Mouse (Mus musculus) heart, postnatal 10 days (tissue): ENCODE data around the gene Frmpd1. TPM values are rescaled to one million over a fixed set of nuclear protein-coding genes. Genes with fewer than 3 reads are reported as not detected.
A peak's percentile ranks its signal among the peaks of the same experiment; 100 is the strongest.

Experiments
- DNase-seq, 2 experiments: peaks; one replicate each; pipeline ENCODE4 v3.0.0; 2021
- intact Hi-C: fragments of 180-260 bp; cut with DNase I; formaldehyde crosslinking; loops from one replicate; pipeline ENCODE4 v1.15.1; 2025
- total RNA-seq, 2 experiments: library from RNA; stranded (reverse); gene quantifications; 2 replicates each; pipeline ENCODE4 v1.2.3; 2021

The Frmpd1 gene
- under 1 TPM; 0.42 to 0.69 TPM for total RNA-seq

DNA sequence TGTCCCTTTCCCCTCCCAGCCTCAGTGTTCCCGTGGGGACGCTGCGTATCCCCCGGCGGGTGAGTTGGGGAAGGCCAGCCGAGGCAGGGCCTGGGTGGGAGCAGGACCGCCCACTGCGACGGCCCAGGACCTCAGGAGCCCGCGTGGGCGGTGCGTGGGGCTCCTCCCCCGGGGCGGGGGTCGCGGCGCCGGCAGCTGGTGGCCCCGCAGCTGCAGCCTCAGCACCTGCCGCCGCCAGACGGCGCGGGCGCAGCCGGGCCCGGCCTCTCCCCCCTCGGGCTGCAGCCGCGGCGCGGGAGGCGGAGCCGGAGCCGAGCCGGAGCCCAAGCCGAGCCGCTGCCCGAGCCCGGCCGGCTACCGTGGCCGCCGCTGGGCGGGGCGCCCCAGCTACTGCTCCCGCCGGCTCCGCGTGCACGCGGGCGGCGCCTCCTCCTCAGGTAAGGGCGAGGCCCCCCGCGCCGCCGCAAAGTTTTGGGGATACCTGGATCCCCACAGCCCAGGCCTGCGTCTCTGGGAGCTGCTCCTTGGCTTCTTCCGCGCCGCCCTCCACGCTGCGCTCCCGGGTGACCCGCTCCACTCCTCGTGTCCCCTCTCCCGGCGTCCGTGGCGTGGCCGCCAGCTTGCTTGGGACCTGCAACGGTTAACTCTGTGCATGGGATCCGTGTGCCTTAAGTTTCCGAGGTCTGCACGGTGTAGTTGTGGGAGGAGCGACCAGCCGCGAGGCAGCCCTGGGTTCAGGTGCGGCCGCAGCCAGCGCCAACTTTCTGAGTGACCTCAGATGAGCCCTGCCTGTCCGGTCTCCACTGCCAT, at the start of gene Frmpd1:
TSS of gene Frmpd1 (plus strand) at position 355 of the 810 bp plus-strand sequence.
- intact Hi-C loops: no loop called here
- peak; percentile 56 to 59 for DNase-seq

DNA sequence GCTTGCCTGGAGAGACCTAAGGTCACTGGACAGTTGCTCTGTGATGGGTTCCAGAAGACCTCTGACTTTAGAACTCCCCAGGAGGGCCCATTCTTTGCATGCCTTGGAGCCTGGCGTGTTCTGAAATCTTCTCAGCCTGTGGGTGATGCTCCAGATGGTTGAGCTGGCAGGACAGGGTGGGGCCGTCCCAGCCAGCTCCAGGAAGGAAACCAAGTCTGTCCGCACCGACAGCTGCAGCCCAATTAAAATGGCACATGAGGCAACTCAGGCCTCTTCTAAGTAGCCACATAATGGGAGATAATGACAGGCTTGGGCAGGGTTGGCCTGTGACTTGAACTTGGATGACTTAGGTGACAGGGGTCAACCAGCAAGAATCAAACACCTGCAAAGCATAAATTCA, 47.0 kb upstream of the Frmpd1 start:
- intact Hi-C loops: no loop called here
- DNase-seq: no peak

DNA sequence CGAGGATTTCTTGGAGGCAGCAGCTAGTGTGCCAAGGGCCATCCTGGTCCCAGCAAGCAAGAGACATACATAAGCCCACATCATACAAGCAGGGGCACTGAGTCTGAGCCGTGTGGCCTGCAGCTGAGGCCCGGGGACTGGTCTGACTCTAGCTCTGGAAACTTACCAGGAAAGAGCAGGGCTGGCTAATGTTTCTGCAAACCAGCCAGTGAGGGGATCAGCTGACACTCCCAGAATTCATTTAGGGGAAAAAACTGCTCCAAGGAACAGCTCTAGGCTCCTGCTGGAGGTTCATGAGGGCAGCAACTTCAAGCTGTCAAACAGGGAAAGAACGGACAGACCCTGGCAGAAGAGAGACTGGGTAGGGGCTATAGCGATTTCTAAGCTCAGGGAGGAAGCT, 42.8 kb upstream of the Frmpd1 start:
- intact Hi-C loops: no loop called here
- DNase-seq: peak in 1 of 2 experiments; percentile 18

DNA sequence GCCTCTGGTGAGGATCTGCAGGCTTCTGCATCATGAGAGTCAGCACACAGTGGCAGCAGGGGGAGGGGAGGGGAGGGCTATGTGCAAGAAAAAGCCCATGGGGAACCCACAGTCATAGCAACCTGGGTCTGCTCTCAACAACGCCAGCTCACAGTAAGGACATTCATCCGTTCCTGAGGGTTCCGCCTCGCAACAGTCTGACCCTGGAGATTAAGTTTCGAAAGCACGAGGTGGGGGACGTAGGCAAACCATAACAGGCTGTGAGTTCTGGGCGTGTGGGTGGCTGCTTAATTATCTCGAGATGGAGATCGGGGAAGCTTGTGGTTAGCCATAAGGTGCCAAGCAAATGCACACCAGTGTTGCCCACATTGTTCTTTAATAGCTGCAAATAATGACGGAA, 42.3 kb upstream of the Frmpd1 start:
- no peak for DNase-seq
- intact Hi-C loops: no loop called here

DNA sequence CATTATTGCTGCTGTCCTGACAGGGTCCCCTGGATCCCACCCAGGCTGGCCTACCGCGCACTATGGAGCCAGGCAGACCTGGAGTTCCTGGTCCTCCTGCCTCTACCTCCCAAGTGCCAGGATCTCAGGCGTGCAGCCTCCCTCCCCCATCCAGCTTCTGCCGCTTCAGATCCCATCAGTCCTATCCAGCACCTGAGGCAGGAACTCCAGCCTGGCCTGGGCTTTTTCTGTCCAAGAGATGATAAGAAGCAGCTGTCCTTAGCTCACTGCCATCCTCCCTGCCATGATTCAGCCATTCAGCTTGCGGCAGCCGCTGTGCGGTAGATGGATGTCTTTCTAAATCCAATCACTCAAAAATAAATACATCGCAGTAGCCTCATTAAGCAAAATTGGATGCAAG, 41.7 kb upstream of the Frmpd1 start:
- intact Hi-C loops: no loop called here
- no peak for DNase-seq

DNA sequence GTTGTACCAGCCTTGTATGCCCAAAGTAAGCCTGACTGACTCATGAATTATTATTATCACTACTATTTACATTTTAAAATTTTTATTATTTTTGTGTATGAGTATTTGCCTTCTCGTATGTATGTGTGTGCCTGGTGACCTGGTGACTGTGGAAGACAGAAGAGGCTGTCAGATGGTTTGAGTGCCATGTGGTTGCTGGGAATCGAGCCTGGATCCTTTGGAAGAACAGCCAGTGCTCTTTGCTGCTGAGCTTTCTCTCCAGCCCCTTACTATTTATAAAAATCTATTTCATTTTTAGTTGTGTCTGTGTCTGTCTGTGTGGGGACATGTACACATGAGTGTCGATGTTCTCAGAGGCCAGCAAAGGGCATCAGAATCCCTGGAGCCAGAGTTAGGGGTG, 28.2 kb upstream of the Frmpd1 start:
- intact Hi-C loops: no loop called here
- DNase-seq: no peak

DNA sequence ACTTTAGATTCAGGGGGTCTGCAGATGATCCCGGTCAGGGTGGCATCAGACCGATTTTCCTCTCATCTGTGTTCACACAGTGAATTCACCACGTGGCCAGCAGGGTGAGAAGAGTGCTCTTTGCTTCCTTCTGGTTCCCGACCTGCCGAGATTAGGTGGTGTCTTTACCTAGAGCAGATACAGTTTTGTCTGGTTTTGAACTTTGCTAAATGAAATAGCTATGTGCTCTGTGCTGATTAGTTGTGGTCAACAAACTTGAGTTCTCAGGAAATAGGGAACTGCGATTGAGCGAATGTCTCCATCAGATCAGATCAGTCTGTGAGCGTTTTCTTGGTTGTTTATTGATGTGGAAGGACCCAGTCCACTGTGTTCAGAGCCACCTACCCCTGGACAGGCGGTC, 26.1 kb upstream of the Frmpd1 start:
- intact Hi-C loops: no loop called here
- DNase-seq: no peak

DNA sequence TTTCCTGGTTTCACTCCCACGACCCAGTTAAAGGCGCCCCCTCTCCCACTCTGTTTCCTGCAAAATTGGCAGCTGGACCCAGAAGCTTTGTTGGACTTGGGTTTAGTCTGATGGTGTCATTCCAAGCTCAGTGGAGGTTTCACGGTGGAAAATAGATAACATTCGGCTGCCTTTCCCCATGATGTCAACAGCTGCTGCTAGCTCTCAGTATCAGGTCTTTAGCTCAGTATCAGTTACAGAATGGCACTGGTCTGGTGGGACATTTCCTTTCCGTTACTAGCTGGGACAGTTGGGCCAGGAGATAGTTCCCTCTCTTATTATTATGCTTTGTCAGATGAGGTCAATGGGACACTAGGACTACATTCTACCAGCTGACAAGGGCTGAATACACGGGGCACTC, 23.9 kb upstream of the Frmpd1 start:
- intact Hi-C loops: loop anchor here (5.0 kb wide), 1 partner anchor 143 kb away; the partner anchor contains the start of gene Polr1e
- peak; percentile 11 to 13 for DNase-seq

DNA sequence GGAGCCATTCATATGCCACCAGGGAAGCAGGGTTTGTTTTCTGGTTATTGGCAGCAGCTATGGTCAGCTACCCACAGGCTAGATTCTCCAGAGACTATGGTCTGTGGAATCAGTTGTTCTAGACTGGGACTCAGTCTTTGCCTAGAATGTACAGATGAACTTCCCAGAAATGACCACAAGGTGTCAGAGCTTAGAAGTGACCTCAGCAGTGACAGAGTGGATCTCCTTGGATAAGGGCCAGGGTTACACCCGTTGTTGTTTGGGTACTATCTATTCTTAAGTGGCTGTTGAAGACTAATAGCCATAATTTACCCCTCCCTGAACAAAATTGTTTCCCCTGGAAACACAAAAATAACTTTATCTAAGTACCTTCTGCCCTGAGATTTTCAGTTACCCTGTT, 21.0 kb upstream of the Frmpd1 start:
- DNase-seq: peak; percentile 26 to 42
- intact Hi-C loops: loop anchor here (1.0 to 5.0 kb wide), 2 partner anchors 117 to 146 kb away; partner anchors contain the start of gene Polr1e

DNA sequence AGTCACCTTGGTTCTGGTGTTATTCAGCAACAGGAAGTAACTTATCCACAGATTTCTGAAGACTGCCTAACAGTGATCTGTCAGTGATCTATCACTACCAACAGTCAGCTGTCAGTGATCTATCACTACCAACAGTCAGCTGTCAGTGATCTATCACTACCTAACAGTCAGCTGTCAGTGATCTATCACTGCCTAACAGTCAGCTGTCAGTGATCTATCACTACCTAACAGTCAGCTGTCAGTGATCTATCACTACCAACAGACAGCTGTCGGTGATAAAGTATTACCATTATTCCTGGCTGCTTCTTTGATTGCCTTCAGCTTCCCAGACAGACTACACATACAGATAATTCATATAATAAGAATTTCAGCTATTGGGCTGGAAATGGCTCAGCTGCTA, 19.2 kb upstream of the Frmpd1 start:
- intact Hi-C loops: no loop called here
- no peak for DNase-seq

DNA sequence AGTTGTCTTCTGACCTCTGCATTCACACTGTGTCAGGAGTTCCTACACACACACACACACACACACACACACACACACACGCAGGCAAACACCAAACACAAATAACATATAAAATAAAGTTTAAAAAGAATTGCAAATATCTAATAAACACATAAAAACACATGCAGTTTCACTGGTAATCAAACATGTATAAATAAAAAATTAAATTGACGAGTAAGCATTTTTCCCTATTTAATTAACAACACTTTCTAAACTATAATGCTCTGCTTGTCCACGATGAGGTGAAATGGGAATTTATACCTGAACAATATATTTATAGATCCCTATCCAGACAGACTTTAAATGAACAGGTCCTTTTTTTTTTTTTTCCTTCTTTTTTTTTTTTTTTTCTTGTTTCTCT, 18.7 kb upstream of the Frmpd1 start:
- intact Hi-C loops: no loop called here
- no peak for DNase-seq

DNA sequence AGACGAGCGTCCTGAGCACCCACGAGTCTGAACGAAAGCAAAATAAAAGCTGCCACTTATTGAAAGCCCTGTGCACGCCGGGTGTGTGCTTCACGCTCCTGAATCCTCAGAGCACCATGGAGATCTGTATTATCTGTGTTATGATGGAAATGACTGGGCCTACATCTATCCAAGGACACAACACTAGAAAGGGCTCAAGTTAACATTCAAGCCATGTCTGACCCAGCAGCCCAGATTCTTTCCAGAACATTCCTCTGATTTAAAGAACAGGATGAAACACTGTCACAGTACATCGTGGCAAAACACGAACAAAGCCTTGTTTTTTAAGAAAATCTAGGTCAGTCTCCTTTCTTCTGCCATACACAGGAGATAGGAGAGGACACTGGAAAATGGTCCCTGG, 13.3 kb upstream of the Frmpd1 start:
- intact Hi-C loops: no loop called here
- no peak for DNase-seq

DNA sequence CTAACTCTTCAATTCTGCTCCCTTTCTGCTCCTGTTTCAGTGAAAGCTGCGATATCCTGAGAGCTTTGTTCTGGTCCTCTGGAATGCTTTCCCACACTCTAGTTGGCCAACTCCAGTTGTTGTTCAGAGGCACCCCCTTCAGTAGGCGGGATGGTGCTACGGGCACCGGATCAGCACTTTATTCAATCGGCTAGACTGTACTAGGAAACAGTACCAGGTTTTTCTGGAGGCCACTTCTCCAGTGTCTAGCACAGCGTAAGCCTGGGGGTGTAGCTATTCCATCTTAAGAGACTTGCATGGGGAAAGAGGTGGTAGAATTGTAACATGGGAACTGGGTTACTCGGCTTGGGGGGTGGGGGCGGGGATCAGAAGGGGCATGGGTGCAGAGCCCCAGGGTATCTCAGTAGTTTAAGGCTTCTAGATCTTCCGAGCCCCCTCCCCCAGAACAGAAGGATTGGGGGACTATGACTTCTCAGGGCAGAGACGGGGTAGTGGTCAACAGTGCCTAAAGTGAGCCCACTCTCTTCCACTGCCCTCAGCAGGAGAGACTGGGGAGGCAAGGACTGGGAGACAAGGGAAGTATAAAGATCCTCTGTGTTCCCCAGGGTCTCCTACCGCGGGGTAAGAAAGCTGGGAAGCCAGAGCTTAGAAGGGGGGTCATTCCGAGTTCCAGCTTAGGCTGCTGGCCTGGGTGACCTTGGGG, 706 bp upstream of the Frmpd1 start:
- peak in 1 of 2 experiments; percentile 3 for DNase-seq
- intact Hi-C loops: no loop called here

DNA sequence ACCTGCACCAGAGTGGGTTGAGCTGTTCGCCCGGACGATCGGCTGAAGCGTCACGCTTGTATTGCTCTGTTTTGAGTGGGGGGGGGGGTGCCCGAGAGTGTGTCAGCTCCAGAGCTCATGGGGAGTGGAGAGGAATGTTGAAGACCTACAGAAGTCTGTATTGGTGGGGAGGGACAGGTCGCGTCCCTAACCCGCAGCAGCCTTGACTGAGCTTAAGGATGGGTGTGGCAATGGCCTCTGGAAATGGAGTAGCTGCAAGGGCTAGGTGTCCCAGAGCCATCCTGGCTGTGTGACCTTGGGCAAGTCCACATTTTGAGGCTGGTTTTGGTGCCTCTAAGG, 625 bp downstream of the Frmpd1 start:
- DNase-seq: no peak
- intact Hi-C loops: no loop called here

DNA sequence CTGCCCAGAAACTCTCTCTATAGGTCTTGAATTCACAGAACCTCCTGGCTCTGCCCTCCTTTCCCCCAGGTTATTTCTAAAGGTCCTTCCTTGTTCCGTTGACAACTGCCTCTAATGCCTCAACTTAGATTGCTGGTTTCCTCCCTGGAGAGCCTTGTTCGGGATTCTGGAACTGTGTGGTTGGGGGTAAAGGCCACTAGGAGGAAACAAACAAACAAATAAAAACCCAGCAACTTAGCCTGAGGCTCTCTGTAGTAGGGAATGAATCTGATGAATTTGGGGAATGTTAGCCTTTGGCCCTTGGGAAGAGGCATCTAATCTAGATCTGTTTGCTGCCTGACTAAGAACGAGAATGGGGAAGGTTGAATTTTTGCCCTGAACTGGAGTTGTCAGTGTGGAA, 13.6 kb downstream of the Frmpd1 start:
- intact Hi-C loops: no loop called here
- DNase-seq: no peak

DNA sequence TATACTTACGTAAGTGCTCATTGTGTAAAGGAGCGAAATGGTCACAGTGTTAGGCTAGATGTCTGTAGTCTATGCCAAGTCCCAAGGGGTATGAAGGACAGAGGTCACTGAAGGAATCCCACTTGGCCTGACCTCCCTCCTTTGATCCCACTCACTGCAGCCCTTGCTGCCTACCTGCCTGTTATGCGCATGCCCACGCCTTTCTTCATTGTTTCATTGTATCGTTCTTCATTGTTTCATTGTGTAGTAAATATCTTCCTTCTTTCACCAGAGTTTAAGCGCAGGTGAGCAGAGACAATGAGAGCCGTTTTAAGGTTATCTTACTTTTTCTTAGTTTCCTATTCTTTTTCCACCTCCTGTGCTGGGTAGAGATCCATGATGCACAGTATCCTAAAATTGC, 18.6 kb downstream of the Frmpd1 start:
- intact Hi-C loops: no loop called here
- DNase-seq: no peak

DNA sequence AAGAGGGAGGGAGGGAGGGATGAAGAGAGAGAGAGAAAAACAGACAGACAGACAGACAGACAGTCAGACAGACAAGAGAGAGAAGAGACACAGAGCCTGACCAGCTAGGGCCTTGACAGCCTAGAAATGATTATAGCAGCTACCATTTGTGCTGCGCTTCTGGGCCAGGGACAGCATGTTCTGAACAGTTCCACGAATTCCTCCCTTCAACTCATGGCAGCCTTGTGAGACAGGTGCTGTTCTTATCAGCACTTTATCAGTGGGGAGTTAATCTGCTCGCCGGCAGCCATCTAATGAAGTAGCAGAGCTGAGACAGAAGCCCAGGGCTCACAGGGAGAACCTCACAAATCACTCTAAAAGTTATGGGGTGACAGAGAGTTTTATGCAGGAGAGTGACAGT, 22.8 kb downstream of the Frmpd1 start:
- intact Hi-C loops: no loop called here
- no peak for DNase-seq

DNA sequence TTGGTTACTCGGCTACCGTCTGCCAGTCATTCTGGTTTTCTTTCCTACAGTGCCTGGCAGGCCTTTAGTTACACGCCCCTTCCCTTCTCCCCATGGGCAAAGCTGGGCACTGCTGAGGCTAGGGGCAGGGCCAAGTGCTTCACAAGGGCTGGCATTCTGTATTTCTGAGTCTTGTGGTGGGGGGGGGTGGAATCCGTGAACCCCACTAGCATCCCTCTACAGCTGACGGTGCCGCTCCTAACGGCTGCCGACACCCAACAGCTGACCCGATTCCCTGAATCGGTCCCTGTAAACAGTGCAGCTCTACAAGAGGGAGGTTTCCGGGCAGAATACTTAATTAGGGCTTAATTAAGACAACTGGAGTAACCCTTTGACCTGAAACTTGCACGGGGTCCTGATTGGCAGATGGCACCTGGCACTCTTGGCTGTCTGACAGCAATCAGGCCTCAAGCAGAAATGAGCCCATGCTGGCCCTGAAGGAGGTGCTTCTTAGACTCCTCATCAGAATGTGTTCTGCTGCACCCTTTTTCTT, 24.2 kb downstream of the Frmpd1 start:
- no peak for DNase-seq
- intact Hi-C loops: no loop called here

DNA sequence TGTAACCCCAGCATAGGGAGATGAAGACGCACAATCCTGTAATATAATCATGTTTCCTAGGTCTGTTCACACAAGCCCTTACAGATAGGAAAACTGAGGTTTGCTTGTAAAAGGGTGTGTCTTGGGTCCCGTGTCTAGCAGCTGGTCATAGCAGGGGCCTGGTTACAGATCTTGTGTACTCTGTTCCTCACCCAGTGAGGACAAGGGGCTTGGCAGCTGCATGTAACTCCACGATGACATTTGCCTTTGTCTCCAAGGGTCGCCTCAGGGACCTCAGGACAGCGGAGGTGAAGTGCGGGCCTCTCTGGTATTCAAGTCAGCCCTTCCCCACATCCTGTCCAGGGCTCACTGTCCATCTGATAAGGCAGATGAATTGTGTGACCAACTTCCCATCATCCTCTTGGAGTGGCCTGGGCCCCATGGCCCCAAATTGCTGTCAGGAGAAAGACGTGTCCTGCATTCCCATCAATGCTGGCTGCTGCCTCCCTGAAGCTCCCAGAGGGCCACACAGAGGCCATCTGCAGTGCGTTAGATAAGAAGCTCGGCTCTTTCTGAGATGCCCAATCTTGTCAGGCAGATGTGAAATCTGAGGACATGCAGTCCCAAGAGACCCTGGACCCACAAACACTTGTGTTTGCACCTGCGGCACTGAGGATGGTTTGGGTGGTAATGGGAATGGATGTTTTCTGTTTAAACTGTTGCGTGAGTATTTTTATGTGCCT, 27.8 kb downstream of the Frmpd1 start:
- intact Hi-C loops: no loop called here
- DNase-seq: no peak

DNA sequence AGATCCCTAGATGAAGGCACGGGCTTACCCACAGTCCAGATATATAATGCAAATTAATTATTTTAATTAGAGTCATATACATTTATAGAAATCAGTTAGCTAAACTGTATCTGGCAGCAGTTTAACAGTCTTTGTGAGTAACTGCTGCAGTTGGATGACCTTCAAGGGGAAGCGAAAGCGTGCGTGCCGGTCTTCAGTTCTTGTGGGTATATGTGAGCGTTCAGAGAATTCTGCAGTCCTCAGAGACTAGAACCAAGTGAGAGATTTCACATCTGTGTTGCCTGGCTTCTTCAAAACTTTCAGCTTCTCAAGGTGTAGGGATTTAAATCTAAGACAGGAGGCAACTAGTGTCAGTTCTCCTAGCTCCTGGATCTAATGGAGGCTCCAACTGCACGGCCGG, 35.3 kb downstream of the Frmpd1 start:
- DNase-seq: no peak
- intact Hi-C loops: no loop called here

DNA sequence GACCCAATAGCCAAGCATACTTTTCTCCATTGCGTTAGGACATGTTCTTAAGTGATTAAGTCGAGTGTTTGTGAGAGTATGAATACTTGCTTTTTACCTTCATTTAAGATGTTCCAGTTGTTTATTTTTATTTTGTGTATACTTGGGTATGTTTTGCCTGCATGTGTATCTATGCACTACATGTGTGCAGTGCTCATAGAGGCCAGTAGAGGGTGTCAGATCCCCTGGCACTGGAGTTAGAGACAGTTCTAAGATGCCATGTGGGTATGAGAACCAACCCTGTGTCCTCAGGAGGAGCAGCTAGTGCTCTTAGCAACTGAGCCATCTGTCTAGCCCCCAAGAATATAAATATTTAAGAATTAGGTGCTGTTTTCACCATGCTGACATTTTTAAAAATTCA, 37.7 kb downstream of the Frmpd1 start:
- intact Hi-C loops: no loop called here
- no peak for DNase-seq
